Mouse (Mus musculus) hindlimb bud, embryonic 11.5 days (tissue): ENCODE data around the gene Rdh16f2.
"Not testable (repeated sequence)": the region's sequence is repeated elsewhere in the genome, so short reads cannot be mapped to it uniquely, and the experiment has no call there.

Experiments used
- DNase-seq: peaks from one replicate; pipeline ENCODE4 v3.0.0-alpha.2; 2012; ENCODE audit warnings: low read depth, low spot score; ENCODE audit errors: extremely low spot score

The Rdh16f2 gene

DNA sequence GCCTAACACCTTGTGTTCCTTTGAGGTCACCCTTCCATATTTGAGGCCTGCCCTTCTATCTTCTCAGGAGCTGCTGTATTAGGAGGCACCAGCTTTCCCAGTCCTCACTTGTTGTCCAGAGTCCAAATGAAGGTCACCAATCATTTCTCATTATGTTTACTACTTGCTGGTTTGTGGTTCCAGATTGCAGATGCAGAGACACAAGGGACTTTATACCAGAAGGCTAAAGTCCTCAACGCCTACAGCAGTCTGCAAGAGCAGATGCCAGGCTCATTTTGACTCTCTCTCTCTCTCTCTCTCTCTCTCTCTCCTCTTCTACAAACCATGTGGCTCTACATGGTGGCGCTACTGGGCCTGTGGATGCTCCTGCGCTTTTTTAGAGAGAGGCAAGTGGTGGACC, at the start of gene Rdh16f2:
Gene Rdh16f2 (plus strand): TSS at position 243 of the 400 bp plus-strand sequence.
- DNase-seq = no peak

- not testable (repeated sequence) for DNase-seq
Observed at GRCm38 (mm10) chr10:127817268-127817910, 48.9 kb upstream of the Rdh16f2 start.

- not testable (repeated sequence) for DNase-seq
Observed at GRCm38 (mm10) chr10:127821806-127822205, 44.5 kb upstream of the Rdh16f2 start.

GRCm38 (mm10) chr10:127825386-127825785, 40.9 kb upstream of the Rdh16f2 start:
- DNase-seq = no peak

DNA sequence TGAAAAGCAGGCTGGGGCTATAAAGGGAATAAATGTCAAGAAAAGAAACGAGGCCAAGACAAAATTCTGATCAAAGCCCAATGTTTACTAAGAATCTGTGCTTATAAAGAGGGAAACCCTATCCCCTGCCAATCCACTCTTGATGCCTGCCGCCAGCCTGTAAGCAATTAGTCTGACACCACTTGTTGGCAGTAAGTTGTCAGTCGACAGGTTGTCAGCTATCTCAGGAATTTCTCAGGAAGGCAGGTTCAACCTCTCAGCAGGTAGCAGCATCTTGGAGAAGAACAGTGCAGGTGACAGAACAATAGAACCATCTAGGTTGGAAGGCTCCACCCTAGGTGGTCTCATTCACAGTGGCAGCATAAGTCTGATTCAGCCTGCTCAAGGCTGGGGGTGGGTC, 37.2 kb upstream of the Rdh16f2 start:
- DNase-seq = no peak

DNA sequence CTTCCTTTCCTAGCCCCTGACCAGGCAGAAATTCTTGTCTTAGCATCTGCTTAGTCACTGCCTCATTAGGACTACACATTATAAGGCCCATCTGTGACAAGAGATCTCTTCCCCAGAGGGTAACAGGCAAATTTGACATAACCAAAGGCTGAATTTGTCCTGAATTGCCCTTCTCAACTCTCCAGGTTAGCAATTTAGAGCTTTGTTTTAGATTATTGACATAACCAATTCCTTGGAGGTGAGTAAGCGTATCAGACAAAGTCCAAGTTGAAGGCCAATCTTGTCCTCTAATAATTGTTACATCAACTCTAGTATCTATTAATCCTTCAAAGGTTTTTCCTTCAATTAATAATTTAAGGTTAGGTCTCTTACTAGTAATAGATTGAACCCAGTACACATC, 32.1 kb upstream of the Rdh16f2 start:
- DNase-seq = not testable (repeated sequence)

GRCm38 (mm10) chr10:127835292-127835691, 31.0 kb upstream of the Rdh16f2 start:
- no peak for DNase-seq

DNA sequence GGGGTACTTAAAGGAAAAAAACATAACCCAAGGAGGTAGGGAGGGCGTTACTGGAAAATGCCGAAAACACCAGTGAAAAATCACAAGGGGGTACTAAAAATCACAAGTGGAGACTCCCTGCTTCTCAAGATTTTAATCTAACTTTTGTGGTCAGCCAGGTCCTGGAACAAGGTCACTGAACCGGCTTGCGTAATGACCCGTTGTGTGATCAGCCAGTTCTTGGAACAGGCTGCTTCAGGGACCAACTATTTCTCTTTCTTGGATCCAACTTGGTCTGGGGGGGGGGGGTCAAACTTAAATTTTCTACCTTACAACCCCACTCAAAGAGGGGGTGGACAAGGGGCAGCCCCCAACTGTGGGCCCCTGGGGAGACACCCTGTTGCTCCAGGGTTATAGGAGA, 28.5 kb upstream of the Rdh16f2 start:
- not testable (repeated sequence) for DNase-seq

DNA sequence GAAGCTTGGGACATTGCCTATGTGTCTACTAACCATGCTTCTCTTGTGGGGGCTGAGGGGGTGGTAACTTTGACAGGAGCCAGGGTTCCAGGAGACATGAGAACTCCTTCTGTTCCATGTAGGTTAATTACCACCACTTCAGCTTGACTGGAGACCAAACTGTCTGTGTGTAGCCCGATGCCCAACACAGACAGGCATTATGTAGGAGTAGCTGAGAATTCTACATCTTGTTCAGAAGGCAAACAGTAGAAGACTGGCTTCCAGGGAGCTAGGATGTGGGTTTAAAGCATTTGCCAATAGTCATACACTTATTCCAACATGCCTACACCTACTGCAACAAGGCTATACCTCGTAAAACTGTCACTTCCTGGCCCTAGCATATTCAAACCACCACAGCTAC, 27.7 kb upstream of the Rdh16f2 start:
- no peak for DNase-seq

GRCm38 (mm10) chr10:127840776-127841175, 25.5 kb upstream of the Rdh16f2 start:
- DNase-seq = no peak

- DNase-seq = not testable (repeated sequence)
Observed at GRCm38 (mm10) chr10:127845945-127846344, 20.3 kb upstream of the Rdh16f2 start.

DNA sequence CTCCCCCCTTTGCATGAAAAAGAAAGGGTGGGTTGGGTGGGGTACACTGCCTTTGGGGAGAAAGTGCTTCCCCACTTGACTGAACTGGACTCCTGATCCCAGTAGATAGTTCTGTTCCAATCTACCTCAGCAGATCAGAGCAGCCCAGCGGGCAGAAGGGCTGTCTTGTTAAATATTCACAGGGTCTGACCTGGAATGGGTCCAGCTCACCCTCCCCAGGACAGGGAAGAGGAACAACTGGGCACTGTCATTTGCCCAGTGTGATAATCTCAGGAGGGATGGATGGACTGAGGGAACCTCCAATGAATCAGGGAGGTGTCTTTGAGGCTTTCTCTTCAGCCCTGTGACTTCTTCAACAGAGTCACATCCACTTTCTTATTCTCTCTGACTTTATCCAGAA, 18.2 kb upstream of the Rdh16f2 start:
- no peak for DNase-seq

DNA sequence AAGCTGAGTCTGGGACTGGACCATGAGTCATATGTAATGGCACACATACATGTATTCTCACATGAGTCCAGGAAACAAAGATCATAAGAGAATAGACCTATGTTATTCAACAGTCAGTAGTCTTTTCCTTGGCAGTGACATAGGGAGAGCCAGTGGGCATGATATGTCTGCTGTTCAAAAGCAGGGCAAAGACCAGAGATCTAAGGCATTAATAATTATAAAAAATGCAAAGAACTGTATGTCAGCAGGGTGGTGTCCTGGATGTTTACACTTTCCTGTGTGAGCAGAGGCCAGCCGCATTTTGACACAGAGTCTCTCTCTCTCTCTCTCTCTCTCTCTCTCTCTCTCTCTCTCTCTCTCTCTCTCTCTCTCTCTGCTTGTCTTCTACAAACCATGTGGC, 16.6 kb upstream of the Rdh16f2 start, which contains the start of gene Rdh19:
Gene Rdh19 (plus strand): TSS at position 301 of the 400 bp plus-strand sequence.
- DNase-seq = no peak

DNA sequence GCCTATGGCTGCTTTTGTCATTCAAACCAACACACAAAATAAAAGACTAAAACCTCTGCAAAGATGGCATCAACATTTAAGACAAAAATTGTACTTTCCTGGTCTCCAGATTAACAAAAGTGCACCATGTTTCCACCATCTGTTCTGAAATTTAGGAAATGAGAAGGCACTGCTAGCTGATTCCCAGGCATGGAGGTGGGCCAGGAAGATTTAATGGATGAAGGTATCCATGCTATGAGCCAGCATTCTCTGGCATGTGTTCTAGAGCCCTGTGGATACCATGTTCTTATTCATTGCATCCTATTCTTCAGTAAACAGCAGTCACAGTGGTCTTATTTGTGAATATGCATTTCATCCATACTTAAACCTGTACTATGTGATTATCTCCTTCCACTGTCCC, 9.9 kb upstream of the Rdh16f2 start:
- DNase-seq = no peak

DNA sequence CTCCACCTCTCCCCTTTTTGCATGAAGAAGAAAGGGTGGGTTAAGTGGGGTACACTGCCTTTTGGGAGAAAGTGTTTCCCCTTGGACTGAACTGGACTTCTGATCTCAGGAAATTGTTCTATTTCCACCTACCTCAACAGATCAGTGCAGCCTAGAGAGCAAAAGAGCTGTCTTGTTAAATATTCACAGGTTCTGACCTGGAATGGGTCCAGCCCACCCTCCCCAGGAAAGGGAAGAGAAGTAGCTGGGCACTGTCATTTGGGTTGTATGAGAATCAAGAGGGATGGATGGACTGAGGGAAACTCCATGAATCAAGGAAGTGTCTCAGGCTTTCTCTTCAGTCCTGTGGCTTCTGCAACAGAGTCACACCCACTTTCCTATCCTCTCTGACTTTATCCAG, 1.3 kb upstream of the Rdh16f2 start:
- DNase-seq = no peak

DNA sequence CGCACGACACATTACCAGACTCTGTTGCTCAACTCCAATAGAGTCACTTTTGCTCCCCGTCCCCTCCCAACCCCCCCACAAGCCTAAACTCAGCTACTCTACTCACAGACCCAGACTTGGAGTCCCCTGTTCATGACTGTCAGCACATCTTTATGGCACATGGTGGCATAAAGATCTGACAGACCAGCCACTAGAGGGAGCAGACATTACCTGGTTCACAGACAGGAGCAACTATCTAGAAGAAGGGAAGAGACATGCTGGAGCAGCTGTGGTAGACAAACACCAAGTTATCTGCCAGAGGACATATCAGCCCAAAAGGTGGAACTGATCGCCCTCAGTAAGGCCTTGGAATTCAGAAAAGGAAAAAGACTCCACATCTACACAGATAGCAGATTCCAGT, 6.2 kb downstream of the Rdh16f2 start:
- DNase-seq = no peak

DNA sequence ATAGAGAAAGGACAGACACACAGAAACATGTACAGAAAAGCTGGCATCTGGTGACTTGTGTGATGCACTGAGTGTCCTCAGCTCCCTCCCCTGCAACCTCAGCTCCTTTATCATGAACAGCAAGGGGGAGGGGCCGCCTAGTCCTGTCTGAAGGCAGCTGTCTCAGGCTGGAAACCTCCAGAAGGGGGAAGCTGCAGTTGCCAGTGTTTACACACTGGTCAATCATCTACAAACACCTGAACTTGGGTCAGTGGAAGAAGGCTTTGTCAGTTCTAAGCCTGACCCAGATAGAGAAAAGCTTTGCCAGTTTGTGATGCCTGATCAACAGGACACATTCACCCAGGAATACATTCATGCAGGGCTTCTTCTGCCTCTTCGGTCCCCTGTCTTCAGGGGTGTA, 11.4 kb downstream of the Rdh16f2 start:
- DNase-seq = no peak

DNA sequence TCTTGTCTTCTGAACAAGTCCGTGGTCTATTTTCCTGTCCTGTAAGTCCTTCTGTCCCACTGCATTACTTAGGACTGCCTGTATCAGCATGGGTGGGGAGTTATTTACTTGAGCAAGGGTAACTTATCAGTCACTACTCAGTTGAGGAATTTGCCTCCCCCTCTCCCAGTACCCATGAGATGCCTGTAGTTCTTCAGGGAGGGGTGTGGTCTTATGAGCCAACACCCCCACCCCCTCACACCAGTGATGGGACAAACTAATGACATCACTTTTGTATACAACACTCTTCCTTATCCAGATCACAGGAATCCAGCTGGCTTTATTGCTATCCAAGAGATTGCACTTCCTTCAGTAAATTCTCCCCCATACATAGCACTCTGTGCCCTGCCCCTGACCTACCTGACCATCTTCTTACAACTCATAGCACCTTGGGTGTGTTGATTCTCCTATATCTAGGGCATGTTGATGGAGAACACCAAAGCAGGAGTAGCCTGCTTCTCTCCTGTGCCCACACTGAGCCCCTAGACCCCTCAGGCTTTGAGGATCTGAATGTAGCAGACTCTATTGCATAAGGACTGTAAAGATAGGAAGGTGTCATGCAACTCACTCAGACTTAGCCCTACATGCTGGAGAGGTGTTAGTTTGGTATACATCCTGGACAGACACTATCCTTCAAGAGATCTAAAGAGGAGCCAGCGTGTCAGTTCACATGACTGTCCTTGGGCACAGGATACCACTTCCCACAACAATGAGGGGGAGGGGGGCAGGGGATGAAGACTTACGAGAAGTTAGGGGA, 12.2 kb downstream of the Rdh16f2 start:
- DNase-seq = no peak

- no peak for DNase-seq
Observed at GRCm38 (mm10) chr10:127879155-127879688, 12.9 kb downstream of the Rdh16f2 start.

DNA sequence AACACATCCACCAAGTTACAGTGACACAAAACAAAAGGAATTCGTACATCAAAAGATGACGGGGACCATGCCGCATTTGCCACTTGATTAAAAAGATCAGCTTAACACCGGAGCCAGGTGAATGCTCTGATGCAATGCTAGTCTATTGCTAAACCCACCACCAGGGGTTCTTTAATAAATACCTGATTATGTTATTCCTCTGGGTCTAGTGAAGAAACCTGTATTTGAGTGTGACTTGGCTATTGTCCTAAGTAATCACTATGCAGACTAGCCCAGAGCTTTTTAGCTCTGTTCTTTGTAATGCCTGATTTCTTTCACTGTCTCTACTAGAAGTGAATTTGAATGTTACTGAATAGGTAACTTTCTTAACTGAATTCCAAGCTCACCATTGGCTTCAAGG, 14.8 kb downstream of the Rdh16f2 start:
- DNase-seq = no peak

GRCm38 (mm10) chr10:127886551-127886950, 20.3 kb downstream of the Rdh16f2 start:
- DNase-seq = no peak

DNA sequence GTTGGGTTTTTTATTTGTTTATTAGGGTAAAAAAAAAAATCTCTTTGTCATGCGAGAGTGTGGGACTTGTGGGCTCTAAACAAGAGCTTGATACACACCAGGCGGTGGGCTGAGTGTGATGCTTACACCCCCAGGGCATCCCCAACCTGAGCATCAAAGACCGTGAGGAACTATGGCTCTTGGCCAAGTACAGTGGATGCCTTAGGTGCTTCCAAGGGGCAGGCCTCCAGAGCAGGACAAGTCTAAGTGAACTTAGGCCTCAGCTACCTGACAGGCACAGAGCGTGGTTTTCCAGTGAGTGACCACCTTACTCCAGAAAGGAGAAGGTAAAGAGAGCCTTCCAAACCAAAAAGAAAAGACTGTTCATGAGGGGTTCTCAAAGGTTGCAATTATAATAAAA, 20.7 kb downstream of the Rdh16f2 start:
- DNase-seq = no peak
